Mouse (Mus musculus) right cerebral cortex, postnatal 36 days (tissue): Measurements from ENCODE around the gene Fam210b.

ENCODE experiments used
- DNase-seq, 2 experiments: peaks; one replicate each; pipeline ENCODE4 v3.0.0; 2022; ENCODE audit warnings: low spot score in 2 of 2, mixed read lengths in 1 of 2

Fam210b gene

GRCm38 (mm10) chr2:172350773-172351172, 5.4 kb downstream of the Fam210b start:
- DNase-seq: no peak

DNA sequence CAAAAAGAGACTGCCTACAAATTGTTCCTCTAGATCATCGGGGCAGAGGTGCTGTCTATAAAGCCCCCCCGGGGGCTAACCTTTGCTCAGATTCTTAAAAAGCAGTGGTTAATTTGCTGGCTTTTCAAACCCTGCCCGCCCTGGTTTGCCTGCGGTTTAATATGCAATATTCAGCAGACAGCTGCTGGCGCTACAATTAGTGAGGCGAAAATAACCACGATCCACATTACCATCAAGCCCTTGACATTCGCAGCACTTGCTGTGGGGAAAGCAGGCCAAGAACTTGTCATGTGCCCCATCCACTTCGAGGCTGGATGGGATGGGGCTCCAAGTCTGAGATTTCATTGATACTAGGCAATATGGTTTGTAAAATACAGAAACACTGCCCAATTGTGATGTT, 7.9 kb downstream of the Fam210b start:
- DNase-seq: no peak

DNA sequence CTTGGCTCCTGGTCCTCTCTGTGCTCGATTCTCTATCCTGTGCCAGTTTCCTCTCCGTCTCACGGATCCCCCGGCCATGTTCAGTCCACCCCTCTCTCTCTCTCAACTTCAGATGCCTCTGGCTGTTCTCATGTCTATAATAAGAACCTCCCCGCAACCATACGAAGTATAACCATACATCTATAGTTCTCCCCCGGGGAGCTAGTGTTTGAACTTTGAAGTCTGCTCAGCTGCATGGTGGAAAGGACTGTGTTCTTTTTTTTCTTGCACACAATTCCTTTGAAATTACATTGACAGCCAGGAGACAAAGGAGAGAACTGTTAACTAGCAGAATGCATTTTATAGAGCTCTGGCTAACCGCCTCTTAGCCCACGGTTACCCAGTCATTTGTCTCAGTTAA, 9.4 kb downstream of the Fam210b start:
- no peak for DNase-seq

DNA sequence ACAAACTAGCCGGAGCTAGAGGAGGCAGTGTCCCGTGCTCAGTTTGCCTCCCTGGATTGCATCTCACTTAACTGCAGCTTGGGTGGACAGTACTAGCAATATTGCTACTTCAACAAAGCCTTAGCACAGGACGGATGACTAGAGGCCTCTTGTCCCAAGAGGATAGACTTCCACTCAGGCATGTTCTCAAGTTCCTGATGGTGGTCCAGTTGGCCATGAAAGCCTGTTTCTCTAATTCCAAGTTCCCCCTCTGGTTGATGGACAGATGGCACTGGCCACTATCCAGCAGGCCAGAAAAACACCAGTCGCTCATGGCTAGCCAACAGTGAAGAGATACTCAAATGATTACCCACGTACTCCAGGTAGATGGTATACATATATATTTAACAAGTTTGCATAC, 10.5 kb downstream of the Fam210b start:
- DNase-seq: no peak

- no peak for DNase-seq
These were observed 17.8 kb downstream of the Fam210b start for GRCm38 (mm10) chr2:172363176-172363575.

DNA sequence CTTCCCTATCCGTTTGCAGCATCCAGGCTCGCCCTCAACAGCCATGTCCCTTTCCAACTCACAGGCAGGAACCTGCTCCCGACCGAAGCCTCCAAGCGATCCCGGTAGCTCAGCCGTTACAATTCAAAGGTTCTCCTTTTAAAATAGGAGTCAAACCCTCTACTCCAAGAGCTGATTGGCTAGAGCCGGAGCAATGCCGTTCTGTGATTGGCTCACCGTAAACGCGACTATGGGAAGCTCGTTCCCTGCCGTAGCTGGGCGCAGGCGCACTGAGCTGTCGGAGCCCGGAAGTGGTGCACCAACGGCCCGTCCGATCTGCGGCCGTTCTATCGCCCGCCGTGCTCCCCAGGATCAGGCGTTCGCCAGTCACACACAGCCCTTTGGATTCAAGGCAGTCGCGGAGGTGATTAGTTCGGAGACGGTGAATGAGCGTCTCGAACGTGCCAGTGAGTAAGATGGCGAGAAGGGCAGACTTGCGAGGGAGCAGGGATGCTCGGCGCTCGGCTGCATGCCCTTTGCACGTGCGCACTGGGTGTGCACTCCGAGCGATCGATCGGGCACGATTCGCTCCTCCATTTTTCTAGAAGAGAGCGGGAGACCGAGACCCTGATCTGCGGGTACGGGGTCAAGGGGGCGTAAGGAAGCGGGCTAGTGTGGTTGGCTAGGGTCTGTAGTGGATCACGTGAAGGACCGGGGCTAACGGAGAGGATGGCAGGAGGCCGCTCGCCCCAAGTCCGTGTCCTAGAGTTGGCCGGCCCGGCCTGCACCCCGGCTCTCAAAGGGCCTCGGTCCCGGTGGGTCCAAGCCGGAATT, 25.3 kb downstream of the Fam210b start, which contains the start of the genes Aurka and Cstf1:
TSS of gene Aurka (minus strand) at position 125 of the 813 bp plus-strand sequence.
TSS of gene Cstf1 (plus strand) at position 271 of the 813 bp plus-strand sequence.
- peak; percentile 94 for DNase-seq

GRCm38 (mm10) chr2:172371258-172371657, 25.9 kb downstream of the Fam210b start:
- DNase-seq: no peak

DNA sequence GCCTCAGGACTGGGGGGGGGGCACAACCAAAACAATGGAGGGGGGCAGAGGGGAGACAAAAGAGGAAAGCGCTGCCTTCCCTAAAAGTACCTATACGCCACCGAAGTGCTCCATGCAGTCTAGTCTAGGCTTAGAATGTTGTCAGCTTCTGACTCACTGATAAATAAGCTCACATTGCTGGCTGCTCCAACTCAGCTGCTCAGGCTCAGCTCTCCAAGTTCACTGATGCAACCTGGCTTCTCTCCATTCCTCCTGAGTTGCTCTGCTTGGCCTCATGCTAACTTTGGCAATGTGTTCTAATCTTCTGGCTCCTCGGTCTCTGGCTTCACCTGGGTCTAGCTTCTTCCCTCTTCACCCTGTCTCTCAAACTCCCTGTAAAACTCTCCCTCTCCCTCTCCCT, 31.2 kb downstream of the Fam210b start:
- DNase-seq: no peak

- DNase-seq: no peak
These were observed 31.7 kb downstream of the Fam210b start for GRCm38 (mm10) chr2:172376999-172377515.

- peak; percentile 22 to 31 for DNase-seq
These were observed 33.0 kb downstream of the Fam210b start for GRCm38 (mm10) chr2:172378332-172378731.

GRCm38 (mm10) chr2:172380513-172380912, 35.1 kb downstream of the Fam210b start:
- DNase-seq: no peak

DNA sequence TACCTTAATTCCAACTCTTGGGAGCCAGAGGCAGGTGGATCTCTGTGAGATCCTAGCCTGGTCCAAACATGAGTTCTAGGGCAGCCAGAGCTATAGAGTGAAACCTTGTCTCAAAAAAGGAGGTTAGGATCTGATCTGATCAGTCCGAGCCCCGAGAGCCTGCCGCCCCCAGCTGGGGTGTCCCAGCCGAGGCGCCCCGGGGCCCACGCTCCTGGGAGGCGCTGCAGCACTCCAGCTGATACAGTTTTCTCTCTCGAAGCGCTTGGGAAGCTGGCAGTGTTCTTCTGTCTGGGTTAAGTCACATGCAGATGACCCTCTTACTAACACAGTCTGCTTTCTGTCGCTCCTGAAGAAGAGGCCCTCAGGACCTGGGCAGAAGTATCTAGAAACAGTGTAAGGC, 36.0 kb downstream of the Fam210b start:
- no peak for DNase-seq

DNA sequence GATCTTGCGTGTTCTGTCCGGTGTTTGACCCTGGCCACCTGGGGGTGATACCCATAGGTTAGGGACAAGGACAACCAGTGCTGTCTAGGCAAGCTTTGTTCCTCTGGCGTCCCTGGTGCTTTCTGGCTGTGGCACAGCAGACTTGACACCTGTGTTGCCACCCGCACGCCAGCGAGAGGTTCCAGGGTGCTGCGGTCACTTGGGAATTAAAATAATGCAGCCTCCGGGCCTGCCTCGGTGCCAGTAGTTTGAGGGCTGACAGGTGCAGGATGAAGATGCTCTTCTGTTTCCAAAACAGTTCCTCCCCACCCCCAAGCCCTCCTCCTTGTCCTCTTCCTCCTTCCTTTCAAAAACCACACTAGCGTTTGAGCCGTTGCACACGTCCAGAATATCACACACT, 36.5 kb downstream of the Fam210b start:
- no peak for DNase-seq

DNA sequence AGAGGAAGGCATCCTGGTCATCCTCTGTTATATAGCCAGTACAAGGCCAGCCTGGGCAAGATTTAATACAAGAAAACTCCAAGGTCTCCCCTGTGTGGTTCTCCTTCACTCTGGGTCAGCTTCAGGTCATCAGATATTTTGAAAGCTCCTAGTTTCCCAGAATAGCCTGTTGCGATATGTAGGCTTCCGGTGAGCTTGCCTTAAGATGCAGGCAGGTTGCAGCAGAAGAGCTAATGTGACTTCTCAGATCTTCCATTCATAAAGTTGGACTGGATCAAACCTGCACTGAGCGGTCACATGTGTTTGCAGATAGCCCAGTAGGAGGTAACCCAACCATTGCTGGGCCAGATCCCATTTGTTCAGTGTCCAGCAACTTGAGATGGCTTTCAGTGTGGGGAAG, 39.4 kb downstream of the Fam210b start:
- no peak for DNase-seq

- DNase-seq: no peak
These were observed 45.0 kb downstream of the Fam210b start for GRCm38 (mm10) chr2:172390341-172390740.

- DNase-seq: peak; percentile 67 to 81
These were observed 46.7 kb downstream of the Fam210b start for GRCm38 (mm10) chr2:172392041-172392521.

- DNase-seq: no peak
These were observed 48.2 kb downstream of the Fam210b start, which contains the start of gene Cass4 for GRCm38 (mm10) chr2:172393391-172394051. Gene Cass4, plus strand, starts transcription at chr2:172393794.

GRCm38 (mm10) chr2:172394052-172394392, 48.7 kb downstream of the Fam210b start:
- no peak for DNase-seq

DNA sequence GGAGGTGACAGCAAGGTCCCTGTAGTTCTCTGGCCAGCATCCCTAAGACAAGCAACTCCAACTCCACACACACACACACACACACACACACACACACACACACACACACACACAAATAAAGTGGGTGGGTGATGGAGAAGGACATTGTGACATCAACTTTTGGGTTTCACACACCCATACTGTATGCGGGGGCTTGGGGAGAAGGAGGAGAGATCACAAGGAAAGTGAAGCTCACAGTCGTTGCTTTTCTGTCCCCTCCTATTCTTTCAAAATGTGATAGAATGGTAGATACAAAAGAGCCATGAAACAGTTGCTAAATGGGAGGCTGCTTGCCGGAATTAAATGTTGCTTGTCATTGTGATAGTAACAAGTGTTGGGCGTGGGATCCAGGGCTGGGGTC, 49.3 kb downstream of the Fam210b start:
- no peak for DNase-seq

DNA sequence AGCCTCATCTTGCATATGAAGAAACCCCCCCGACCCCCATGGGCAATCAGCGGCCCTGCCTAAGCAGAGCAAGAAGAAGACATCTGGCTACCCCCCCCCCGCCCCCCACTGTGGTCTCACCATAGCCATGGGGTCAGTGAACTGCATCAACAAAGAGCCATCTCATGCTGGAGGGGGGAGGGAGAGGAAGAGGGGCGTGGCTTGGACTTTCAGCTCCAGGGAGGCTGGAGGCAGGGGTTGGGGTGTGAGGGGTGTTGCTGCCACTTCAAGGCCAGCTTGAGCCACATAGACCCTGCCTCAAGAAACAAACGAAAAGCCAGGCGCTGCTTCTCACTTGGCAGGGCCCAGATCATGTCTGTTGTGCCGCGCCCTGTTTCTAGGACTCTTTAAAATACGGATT, 50.6 kb downstream of the Fam210b start:
- DNase-seq: no peak

- DNase-seq: no peak
These were observed 54.5 kb downstream of the Fam210b start for GRCm38 (mm10) chr2:172399901-172400300.

DNA sequence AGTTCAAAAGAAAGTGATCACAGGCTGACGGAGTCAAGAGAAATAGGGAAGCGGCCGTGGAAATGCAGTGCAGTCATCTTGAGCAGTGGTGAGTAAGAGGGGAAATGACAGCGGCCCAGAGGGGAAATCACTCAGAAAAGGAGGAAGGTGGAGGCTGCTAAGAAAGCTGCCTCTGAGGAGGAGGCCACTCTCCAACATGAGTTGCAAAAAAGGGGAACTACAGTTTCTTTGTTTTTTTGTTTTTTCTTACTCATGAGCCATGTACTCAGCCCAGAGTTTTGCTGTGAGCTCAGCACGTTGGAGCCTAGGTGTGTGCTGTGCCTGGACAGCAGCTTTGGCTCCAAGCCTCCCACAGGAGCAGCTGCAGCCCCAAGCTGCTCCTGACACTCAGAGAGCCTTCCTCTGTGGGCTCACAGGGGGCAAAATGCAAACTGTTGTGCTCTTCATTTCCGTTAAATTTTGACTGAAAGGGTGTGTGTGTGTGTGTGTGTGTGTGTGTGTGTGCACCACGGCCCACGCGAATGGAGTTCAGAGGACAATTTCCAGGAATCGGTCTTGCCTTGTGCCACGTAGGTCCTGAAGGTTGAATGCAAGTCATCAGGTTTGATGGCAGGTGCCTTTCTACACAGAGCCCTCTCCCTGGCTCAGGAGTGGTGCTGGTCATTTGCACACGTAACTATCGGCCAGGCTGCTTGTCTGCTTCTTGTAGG, 55.9 kb downstream of the Fam210b start:
- DNase-seq: no peak
